Mouse (Mus musculus) midbrain, embryonic 16.5 days (tissue): ENCODE data around the gene Bok. TPM values are rescaled to one million over a fixed set of nuclear protein-coding genes. Genes with fewer than 3 reads are reported as not detected.

Experiments used
- ATAC-seq: fragments of 200-750 bp; cut with Nextera tagmentation; 2 replicates; pipeline ENCODE4 v1.8.0; 2017; ENCODE audit warnings: moderate TSS enrichment
- H3K27ac ChIP-seq: fragments of 300-500 bp; sonication (generic); 2 replicates; pipeline ENCODE4 v1.5.1; 2014; ENCODE audit warnings: mild to moderate bottlenecking, low read length, mixed read lengths
- H3K27me3 ChIP-seq: fragments of 300-500 bp; sonication (generic); 2 replicates; pipeline ENCODE4 v1.6.1; 2014; ENCODE audit warnings: low read depth, low read length, mixed read lengths; ENCODE audit not compliant: control insufficient read depth, insufficient read depth
- H3K36me3 ChIP-seq: fragments of 300-500 bp; sonication (generic); 2 replicates; pipeline ENCODE4 v1.6.1; 2014; ENCODE audit warnings: mild to moderate bottlenecking, low read length, moderate library complexity, mixed read lengths; ENCODE audit not compliant: control insufficient read depth, insufficient read depth
- H3K4me1 ChIP-seq: fragments of 300-500 bp; sonication (generic); 2 replicates; pipeline ENCODE4 v1.6.1; 2014; ENCODE audit warnings: mild to moderate bottlenecking, low read length, mixed read lengths; ENCODE audit not compliant: control insufficient read depth, insufficient read depth
- H3K4me2 ChIP-seq: fragments of 300-500 bp; sonication (generic); 2 replicates; pipeline ENCODE4 v1.6.1; 2014; ENCODE audit warnings: mild to moderate bottlenecking, low read length, mixed read lengths
- H3K4me3 ChIP-seq: fragments of 300-500 bp; sonication (generic); 2 replicates; pipeline ENCODE4 v1.5.1; 2014; ENCODE audit warnings: low read depth, mild to moderate bottlenecking, low read length, moderate library complexity, mixed read lengths
- H3K9ac ChIP-seq: fragments of 300-500 bp; sonication (generic); 2 replicates; pipeline ENCODE4 v1.6.1; 2014; ENCODE audit warnings: low read depth, low read length, mixed read lengths
- H3K9me3 ChIP-seq: fragments of 300-500 bp; sonication (generic); replicated peaks from 2 replicates; pipeline ENCODE4 v1.6.1; 2014; ENCODE audit warnings: mild to moderate bottlenecking, low read length, mixed read lengths; ENCODE audit not compliant: control insufficient read depth, poor library complexity, severe bottlenecking
- WGBS: fragments of 180-500 bp; shearing (Covaris S2); extraction: QIAGEN DNeasy Blood & Tissue Kit; methylation state at CpG from one replicate; pipeline ENCODE4 v1.1.7; 2014; 5-methylcytosine and 5-hydroxymethylcytosine counted together
- polyA plus RNA-seq: library from polyadenylated mRNA; unstranded; fragments of >200 nt; fragmentation: Nextera tagmentation; extraction: Ambion mirVana; gene quantifications from 2 replicates; pipeline ENCODE4 v1.2.1, GENCODE M21; 2015

Gene Bok
- polyA plus RNA-seq, result 99.0 and 102 TPM in 2 replicates

DNA sequence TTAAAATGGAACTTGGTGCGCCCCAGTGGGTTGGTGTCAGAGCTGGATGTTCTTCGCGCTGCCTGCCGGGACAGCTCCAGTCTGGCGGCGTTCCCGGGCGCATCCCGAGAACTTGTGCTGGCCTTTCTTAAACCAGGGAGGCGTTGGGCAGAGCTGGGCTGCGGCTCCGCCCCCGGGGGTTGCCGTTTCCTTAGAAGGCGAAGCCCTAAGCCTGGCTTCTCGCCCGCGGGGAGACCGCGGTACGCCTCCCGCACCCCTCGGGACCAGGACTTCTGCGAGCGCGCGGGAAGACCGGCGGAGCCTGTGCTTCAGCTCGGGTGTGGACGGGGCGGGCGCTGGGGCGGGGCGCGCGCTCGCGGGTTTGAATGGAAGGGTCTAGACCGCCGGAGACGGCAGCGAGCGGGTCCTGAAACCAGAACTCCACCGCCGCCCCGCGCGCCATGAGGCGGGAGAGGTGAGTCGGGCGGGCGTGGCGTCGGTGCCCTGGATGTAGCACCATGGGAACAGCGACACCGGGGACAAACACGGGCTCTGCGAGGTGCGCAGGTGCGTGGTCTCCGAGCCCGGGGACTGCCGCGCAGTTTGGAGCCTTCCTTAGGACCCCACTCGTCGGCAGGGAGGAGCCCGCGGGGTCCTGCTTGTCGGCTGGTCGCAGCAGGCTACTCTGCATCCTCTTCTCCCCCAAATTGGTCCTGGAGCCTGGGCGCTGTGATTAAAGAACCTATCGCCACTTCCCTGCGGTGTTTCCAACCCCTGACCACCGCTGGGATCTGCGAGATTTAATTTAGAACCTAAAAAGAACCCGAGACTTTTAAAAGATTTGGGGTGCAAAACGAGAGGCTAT lies at the start of gene Bok:
Gene Bok, plus strand, starts transcription at position 260 of the 844 bp plus-strand sequence.
- Histone ChIP-seq H3K27me3 (no peaks in the 10 kb centered on the region; the same call in 1 of the 2 replicates), H3K9me3 (no peaks in the 10 kb centered on the region), H3K4me1 (peaks cover 12% of the 10 kb centered on the region), H3K9ac (peak within 1 kb of the TSS; percentile 80), H3K27ac (peak within 1 kb of the TSS; percentile 85), H3K36me3 (no peaks in the 10 kb centered on the region), H3K4me3 (peak within 1 kb of the TSS; percentile 70), H3K4me2 (peak within 1 kb of the TSS; percentile 68)
- WGBS, result under 1% methylated on average over 75 of the region's 78 CpGs
- ATAC-seq, result peak; percentile 63

DNA sequence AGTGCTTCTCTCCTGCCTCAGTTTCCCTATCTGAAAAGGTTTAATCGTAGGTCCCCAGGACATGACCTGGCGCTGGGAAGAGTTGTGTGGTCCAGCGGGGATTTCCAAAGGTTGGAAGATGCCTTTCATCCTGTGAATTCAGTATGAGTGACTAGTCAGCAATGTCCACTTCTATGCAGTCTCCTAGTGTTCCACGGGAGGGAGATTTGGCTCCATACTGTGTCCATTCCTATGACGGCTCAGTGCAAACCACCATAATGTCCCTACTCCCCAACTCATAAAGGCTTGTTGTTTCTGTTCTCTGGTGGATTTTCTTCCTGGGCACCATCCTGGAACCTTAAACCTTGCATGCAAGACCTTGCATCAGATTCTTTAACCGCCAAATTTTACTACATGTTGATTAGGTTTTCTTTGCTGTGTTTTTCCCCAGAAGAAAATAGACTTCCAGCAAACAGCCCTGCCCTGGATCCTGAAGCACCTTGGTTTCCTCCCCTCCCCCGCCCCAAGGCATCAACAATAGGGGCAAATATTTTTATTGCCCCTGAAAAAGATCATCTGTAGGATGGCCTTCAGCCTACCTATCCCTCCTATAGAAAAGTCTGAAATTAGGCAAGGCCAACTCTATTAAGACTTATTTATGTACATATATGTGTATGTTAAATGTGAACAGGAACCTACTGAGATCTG lies 49.1 kb upstream of the Bok start:
- WGBS, result 28% methylated on average over 7 of the region's 7 CpGs
- peak overlapping the region; percentile 72 for H3K9ac ChIP-seq
- peak overlapping the region; percentile 97 for H3K4me3 ChIP-seq
- peak; percentile 44 for ATAC-seq
- H3K36me3 ChIP-seq, result no peaks in the 10 kb centered on the region
- H3K9me3 ChIP-seq, result no peaks in the 10 kb centered on the region
- peaks cover 22% of the 10 kb centered on the region for H3K4me1 ChIP-seq
- peak overlapping the region; percentile 92 for H3K27ac ChIP-seq
- H3K4me2 ChIP-seq, result peak overlapping the region; percentile 91
- no peaks in the 10 kb centered on the region for H3K27me3 ChIP-seq

DNA sequence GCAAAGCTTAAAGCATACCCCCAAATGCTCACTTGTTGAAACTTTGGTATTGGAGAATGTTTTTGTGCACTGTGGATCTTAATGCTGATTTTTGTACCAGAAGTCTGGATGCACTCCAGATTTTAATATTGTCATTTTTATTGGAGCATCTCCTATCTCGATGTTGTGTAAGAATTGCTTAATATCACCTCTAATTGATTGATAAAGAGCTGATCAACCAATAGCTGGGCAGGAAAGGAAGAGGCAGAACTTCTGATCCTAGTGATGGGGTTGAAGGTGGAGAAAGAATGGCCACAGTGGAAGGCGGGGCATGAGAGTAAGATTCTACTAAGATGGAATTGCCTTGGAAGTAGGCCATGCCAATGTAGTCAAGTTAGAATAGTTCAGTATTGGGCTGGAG lies 43.5 kb upstream of the Bok start:
- no peaks in the 10 kb centered on the region for H3K4me1 ChIP-seq
- no peaks in the 10 kb centered on the region for H3K36me3 ChIP-seq
- no peak overlapping the region for H3K4me3 ChIP-seq
- ATAC-seq, result no peak
- 89% methylated on average over 2 of the region's 2 CpGs for WGBS
- no peak overlapping the region for H3K4me2 ChIP-seq
- H3K27ac ChIP-seq, result no peak overlapping the region
- H3K9me3 ChIP-seq, result no peaks in the 10 kb centered on the region
- no peaks in the 10 kb centered on the region for H3K27me3 ChIP-seq
- H3K9ac ChIP-seq, result no peak overlapping the region

DNA sequence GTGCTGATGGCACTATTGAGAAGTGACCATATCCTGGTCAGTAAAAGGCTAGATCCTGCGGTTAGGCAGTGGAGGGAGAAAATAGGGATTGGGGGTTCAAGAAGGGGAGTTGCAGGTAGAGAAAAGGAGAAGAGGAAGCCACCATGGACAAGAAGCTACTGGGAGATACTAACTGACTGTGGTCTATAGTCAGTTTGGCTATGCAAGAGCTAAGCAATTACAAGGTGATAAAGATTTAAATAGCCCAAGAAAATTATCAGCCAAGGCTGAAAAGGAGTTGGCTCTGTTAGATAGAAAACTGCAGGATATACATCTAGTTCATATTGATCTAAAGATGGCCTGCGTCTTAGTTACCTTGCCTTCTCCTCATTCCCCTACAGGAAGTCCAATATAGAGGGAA lies 42.8 kb upstream of the Bok start:
- 95% methylated on average over 2 of the region's 2 CpGs for WGBS

DNA sequence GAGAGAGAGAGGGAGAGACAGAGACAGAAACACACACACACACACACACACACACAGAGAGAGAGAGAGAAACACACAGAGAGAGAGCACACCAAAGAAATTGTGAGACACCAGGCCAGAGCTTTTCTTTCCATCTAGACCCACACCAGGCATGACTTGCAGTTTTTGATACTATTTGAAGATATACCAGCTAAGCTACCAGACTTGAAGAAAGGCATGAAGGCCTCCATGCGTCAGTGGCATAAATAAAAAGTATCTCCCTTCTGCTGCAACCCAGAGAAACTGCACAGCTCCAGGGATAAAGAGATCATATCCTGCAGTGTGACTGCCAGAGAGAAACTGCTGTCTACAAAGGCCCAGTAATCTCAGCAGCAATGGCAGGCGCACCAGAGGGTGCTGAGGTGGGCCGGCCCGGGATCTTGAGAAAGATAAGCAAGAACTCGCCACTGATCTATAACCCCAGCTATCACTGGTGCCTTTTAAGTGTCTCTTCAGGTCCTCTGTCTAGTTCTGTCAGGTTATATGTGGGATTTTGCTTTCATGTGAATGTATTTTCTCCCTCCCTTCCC lies 35.8 kb upstream of the Bok start:
- peaks cover 3% of the 10 kb centered on the region; the same call in 1 of the 2 replicates for H3K9me3 ChIP-seq
- WGBS, result 72% methylated on average over 5 of the region's 5 CpGs
- no peaks in the 10 kb centered on the region for H3K27me3 ChIP-seq
- no peak overlapping the region for H3K9ac ChIP-seq
- no peaks in the 10 kb centered on the region for H3K4me1 ChIP-seq
- H3K4me3 ChIP-seq, result no peak overlapping the region
- no peak overlapping the region for H3K27ac ChIP-seq
- ATAC-seq, result no peak
- H3K36me3 ChIP-seq, result no peaks in the 10 kb centered on the region
- H3K4me2 ChIP-seq, result no peak overlapping the region

More for the DNA sequence above, 42.8 kb upstream of the Bok start:
- Histone ChIP-seq H3K4me3 (no peak overlapping the region), H3K4me2 (no peak overlapping the region), H3K27me3 (no peaks in the 10 kb centered on the region), H3K9me3 (no peaks in the 10 kb centered on the region), H3K27ac (no peak overlapping the region), H3K9ac (no peak overlapping the region), H3K4me1 (no peaks in the 10 kb centered on the region), H3K36me3 (no peaks in the 10 kb centered on the region)
- ATAC-seq, result no peak

DNA sequence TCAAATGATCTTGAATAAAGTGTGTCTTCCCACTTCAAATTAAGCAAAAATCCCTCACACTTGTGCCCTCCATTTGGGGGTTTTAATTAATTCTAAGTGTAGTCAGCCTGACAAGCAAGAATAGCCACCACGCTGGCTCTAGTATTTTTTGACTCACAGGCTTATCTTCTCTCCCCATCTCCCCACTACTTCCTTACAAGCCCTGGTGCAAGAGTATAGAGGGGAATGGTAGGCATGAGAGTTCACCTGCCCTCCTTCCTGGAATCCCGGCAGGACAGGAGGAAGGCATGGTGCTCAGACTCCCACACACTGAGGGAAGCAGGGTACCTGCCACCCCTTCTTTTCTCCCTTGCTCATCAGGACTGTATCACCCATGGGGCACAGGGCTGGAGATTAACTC lies 31.2 kb upstream of the Bok start:
- ATAC-seq, result no peak
- 55% methylated on average over 2 of the region's 2 CpGs for WGBS
- H3K9ac ChIP-seq, result no peak overlapping the region

DNA sequence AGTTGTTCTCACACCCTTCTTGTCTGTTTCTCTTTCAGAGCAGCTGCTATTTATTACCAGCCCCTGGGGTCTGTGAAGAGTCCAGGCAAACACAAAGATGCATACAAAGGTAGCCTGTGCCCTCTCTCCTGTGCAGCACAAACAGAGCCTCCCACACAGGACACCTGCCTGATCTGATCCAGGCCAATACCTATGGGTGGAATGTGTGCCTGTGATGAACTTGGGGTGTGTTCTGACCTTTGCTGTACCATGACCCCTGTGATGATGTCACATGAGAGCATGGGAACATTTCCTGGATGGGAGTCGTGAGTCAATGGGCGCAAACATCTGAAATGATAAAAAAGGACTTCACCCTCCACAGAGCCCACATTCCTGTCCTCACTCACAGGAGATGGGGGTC lies 30.7 kb upstream of the Bok start:
- Histone ChIP-seq H3K27ac (no peak overlapping the region), H3K4me3 (no peak overlapping the region), H3K4me1 (no peaks in the 10 kb centered on the region), H3K36me3 (no peaks in the 10 kb centered on the region), H3K4me2 (no peak overlapping the region), H3K9me3 (peaks cover 3% of the 10 kb centered on the region; the same call in 1 of the 2 replicates), H3K27me3 (no peaks in the 10 kb centered on the region), H3K9ac (no peak overlapping the region)
- WGBS, result 80% methylated on average over 2 of the region's 2 CpGs
- ATAC-seq, result no peak

More for the DNA sequence above, 31.2 kb upstream of the Bok start:
- no peaks in the 10 kb centered on the region for H3K4me1 ChIP-seq
- H3K36me3 ChIP-seq, result no peaks in the 10 kb centered on the region
- H3K4me2 ChIP-seq, result no peak overlapping the region
- peaks cover 3% of the 10 kb centered on the region; the same call in 1 of the 2 replicates for H3K9me3 ChIP-seq
- H3K27ac ChIP-seq, result no peak overlapping the region
- H3K4me3 ChIP-seq, result no peak overlapping the region
- H3K27me3 ChIP-seq, result no peaks in the 10 kb centered on the region

GRCm38 (mm10) chr1:93656325-93657024 lies 29.0 kb upstream of the Bok start:
- Histone ChIP-seq H3K4me3 (no peak overlapping the region), H3K9ac (no peak overlapping the region), H3K4me1 (no peaks in the 10 kb centered on the region), H3K27ac (no peak overlapping the region), H3K36me3 (no peaks in the 10 kb centered on the region), H3K27me3 (no peaks in the 10 kb centered on the region), H3K9me3 (peaks cover 3% of the 10 kb centered on the region; the same call in 1 of the 2 replicates), H3K4me2 (no peak overlapping the region)
- ATAC-seq, result no peak
- 76% methylated on average over 7 of the region's 7 CpGs for WGBS
